Mouse (Mus musculus): Measurements from ENCODE around the gene BC004004. TPM values are rescaled to one million over a fixed set of nuclear protein-coding genes. Genes with fewer than 3 reads are reported as not detected.
"Not testable (repeated sequence)": the region's sequence is repeated elsewhere in the genome, so short reads cannot be mapped to it uniquely, and the experiment has no call there.

The BC004004 gene
- polyA plus RNA-seq, 1 experiment from 2014 or later, result 130 TPM

DNA sequence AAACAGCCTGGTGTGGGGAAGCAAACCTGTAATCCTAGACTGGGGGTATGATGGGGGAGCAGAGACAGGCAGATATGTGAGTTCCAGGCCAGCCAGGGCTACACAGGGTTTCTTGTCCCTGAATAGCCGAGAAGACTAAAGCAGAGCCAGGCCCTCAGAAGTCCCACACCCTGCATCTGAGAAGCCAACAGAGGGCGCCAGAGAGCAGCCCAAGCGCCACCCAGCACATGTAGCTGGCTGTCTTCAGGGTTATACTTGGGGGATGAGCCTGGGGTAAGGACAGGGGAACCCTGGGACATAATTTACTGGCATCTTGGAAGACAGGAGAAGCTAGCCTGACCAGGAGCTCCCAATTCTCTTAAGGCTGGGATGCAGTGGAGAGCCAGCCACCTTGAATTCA, 9.1 kb upstream of the BC004004 start:
- in situ Hi-C loops (cut with MboI; ENCODE audit: low pct_unique_long_range_greater_than_20kb), result no loop called here
- ChIA-PET CTCF (interaction anchor here (0.7 to 2.8 kb wide), 6 partner anchors 8 to 112 kb away, joined by 3 to 8 read pairs (median 3); partner anchors contain the start of genes BC004004 and Mtch1), POLR2A (no interaction called here)
- no peak for ATAC-seq
- no peak for TF ChIP-seq CTCF (IDR thresholded peaks at IDR 0.05)
- DNase-seq (ENCODE audit: low read depth, low spot score), result no peak
- H3K27me3 ChIP-seq, result no peaks in the 10 kb centered on the region

DNA sequence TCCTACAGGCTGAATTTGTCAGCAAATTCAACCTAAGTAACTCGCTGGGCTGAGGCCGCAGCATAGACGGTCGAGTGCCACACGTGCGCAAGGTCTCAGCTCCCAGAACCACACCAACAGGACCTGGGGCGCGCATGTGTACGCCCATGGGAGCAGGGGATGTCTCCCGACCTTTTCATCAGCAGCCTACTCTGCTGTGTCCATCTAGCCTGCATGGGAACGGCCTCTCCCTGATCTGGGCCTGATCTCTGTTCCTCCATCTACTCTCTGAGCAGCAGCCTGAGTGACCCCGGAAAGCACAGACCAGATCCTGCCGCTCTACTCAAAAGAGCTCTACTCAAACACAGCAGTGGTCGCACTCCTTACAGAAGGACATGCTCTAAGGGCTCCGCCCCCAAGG, 8.1 kb upstream of the BC004004 start:
- no peak for TF ChIP-seq CTCF (IDR thresholded peaks at IDR 0.05)
- ATAC-seq (no peak), DNase-seq (ENCODE audit: low read depth, low spot score) (no peak)
- H3K27me3 ChIP-seq, result no peaks in the 10 kb centered on the region
- POLR2A ChIA-PET, result no interaction called here
- CTCF ChIA-PET, result interaction anchor here (1.0 to 2.8 kb wide), 3 partner anchors 9 to 111 kb away, joined by 3 to 8 read pairs (median 5); no protein-coding TSS in a partner anchor
- in situ Hi-C loops (cut with MboI; ENCODE audit: low pct_unique_long_range_greater_than_20kb), result loop anchor here (5.0 to 10.0 kb wide), 2 partner anchors 107 to 254 kb away; no protein-coding TSS in a partner anchor

DNA sequence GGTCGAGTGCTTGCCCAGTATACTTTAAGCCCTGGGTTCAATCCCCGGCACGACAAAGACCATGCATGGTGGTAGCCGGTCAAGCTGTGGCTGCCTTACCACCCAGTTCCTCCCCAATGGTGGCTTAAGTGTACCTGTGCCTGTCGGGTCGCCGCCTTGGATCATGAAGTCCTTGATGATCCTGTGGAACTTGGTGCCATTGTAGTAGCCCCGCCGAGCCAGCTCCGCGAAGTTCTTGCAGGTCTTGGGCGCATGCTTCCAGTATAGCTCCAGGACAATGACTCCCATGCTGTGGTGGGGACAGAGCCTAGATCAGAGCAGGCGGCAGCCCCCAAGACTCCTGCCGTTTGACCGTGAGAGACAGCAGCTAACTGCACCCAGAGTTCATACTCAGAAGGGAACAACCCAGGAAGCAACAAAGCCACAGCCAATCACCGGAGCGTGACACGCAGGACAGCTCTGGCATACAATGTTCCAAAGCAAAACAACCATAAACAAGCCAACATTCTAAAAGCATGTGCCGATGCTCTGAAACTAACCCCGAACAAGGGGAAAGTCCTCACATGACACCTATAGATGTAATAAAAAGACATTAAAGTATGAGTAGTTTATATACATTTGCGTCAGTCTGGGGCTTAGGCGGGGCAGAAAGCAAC, 6.9 kb upstream of the BC004004 start:
- POLR2A ChIA-PET, result no interaction called here
- in situ Hi-C loops (cut with MboI; ENCODE audit: low pct_unique_long_range_greater_than_20kb), result loop anchor here (5.0 to 10.0 kb wide), 2 partner anchors 106 to 253 kb away; no protein-coding TSS in a partner anchor
- no peak for DNase-seq (ENCODE audit: low read depth, low spot score)
- CTCF ChIA-PET, result interaction anchor here (2.5 to 2.8 kb wide), 2 partner anchors 10 to 109 kb away, joined by 8 to 12 read pairs; no protein-coding TSS in a partner anchor
- no peak for TF ChIP-seq CTCF (IDR thresholded peaks at IDR 0.05)
- H3K27me3 ChIP-seq, result no peaks in the 10 kb centered on the region
- ATAC-seq, result no peak

DNA sequence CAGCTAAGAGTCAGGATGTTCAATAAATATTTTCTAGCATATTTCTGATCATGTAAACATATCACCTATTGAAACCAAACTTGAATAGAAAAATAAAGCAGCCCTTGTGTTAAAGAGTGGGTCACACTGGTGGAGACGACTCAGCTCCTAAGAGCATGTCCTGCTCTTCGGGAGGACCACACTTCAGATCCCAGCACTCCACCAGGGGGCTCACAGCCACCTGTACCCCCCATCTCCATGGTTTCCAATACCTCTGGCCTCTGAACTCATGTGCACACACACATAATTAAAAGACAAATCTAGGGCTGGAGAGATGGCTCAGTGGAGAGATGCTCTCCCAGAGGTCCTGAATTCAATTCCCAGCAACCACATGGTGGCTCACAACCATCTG, 6.3 kb upstream of the BC004004 start:
- ATAC-seq, result no peak
- H3K27me3 ChIP-seq, result no peaks in the 10 kb centered on the region
- POLR2A ChIA-PET, result no interaction called here
- TF ChIP-seq CTCF (IDR thresholded peaks at IDR 0.05), result peak; percentile 31
- CTCF ChIA-PET, result interaction anchor here (2.5 to 2.8 kb wide), 2 partner anchors 10 to 109 kb away, joined by 8 to 12 read pairs; no protein-coding TSS in a partner anchor
- in situ Hi-C loops (cut with MboI; ENCODE audit: low pct_unique_long_range_greater_than_20kb), result loop anchor here (5.0 to 10.0 kb wide), 2 partner anchors 105 to 253 kb away; no protein-coding TSS in a partner anchor
- no peak for DNase-seq (ENCODE audit: low read depth, low spot score)

DNA sequence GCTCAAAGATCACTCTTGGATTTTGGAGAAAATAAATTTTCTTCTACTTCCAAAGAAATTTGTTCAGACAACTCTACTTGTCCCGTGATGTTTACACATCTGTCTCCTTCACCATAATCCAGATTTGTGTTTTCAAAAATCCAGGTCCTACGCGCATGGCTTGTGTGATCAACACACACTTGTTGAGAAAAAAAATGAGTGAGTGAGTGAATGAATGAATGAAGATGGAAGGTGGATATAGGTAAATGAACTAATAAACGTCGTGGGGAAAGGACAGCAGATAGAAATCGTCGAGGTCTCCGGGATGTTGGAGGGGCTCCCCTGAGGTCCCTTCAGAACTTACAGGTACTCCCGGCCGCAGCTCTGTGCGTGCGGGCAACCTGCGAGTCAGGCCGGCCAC, 5.2 kb upstream of the BC004004 start:
- DNase-seq (ENCODE audit: low read depth, low spot score) (no peak), ATAC-seq (no peak)
- no peak for TF ChIP-seq CTCF (IDR thresholded peaks at IDR 0.05)
- ChIA-PET POLR2A (no interaction called here), CTCF (interaction anchor here (2.5 kb wide), 1 partner anchor 107 kb away, joined by 12 read pairs; no protein-coding TSS in a partner anchor)
- in situ Hi-C loops (cut with MboI; ENCODE audit: low pct_unique_long_range_greater_than_20kb), result loop anchor here (5.0 to 10.0 kb wide), 2 partner anchors 104 to 251 kb away; no protein-coding TSS in a partner anchor
- no peaks in the 10 kb centered on the region for H3K27me3 ChIP-seq

DNA sequence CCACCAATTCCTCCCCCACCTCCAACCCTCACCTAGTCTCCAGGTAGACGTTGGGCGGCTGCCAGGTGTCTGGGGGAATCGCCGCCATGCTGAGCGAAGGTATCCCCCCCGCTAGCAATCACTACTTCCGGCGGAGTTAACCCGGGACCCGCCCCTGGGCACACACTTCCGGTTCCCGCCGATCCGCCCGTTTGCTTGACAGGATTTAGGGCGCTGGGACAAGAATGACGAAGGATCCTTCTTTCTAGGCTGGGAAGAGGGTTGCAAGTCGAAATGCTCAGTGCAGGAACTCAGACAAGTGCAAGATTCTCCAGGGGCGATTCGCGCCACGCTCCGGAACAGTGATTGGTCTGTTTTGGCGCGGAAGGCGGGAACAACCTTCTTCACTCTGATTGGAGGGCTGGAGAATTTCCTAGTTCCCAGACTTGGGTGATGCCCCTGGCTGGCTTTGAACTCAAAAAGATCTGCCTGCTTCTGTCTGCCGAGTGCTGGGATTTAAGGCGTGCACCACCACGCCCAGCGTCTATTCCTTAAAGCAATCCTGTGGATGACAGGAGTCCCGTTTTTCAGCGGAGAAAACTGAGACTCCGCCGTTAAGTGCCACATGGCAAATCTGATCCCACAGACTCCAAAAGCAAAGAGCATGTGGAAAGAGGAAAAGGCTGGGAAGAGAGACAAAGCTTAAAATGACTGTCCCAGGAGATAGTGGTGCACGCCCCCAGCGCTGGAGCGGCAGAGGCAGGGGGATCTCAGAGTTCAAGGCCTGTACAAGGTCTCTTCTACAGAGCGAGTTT, 4.6 kb upstream of the BC004004 start, which contains the start of gene Ppil1:
TSS of gene Ppil1 (minus strand) at position 347 of the 794 bp plus-strand sequence.
- no peak for TF ChIP-seq CTCF (IDR thresholded peaks at IDR 0.05)
- in situ Hi-C loops (cut with MboI; ENCODE audit: low pct_unique_long_range_greater_than_20kb), result loop anchor here (5.0 to 10.0 kb wide), 2 partner anchors 103 to 251 kb away; no protein-coding TSS in a partner anchor
- CTCF ChIA-PET, result interaction anchor here (2.5 kb wide), 1 partner anchor 107 kb away, joined by 12 read pairs; no protein-coding TSS in a partner anchor
- H3K27me3 ChIP-seq, result no peaks in the 10 kb centered on the region
- peak; percentile 34 for ATAC-seq
- POLR2A ChIA-PET, result no interaction called here
- no peak for DNase-seq (ENCODE audit: low read depth, low spot score)

DNA sequence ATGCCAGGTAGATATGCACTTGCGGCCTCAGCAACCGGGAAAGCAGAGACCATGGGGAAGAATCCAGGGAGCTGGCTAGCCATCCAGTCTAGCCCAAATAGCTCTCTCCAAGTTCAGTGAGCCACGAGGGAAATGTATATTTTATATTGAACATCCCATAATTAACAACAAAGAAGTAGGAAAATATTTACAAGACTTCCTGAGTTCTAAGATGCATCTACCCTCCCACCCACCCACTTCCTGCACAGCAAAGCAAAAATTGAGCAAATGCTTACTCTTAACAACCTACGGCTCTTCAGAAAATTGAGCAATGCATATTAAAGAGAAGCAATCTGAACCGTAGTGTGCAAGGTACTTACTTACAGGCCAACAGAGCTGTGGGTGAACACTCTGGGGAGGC, 3.8 kb upstream of the BC004004 start:
- no peak for ATAC-seq
- POLR2A ChIA-PET, result no interaction called here
- DNase-seq (ENCODE audit: low read depth, low spot score), result no peak
- TF ChIP-seq CTCF (IDR thresholded peaks at IDR 0.05), result no peak
- in situ Hi-C loops (cut with MboI; ENCODE audit: low pct_unique_long_range_greater_than_20kb), result loop anchor here (5.0 to 10.0 kb wide), 2 partner anchors 103 to 250 kb away; no protein-coding TSS in a partner anchor
- H3K27me3 ChIP-seq, result no peaks in the 10 kb centered on the region
- CTCF ChIA-PET, result interaction anchor here (1.5 kb wide), 1 partner anchor 106 kb away, joined by 7 read pairs; no protein-coding TSS in a partner anchor

DNA sequence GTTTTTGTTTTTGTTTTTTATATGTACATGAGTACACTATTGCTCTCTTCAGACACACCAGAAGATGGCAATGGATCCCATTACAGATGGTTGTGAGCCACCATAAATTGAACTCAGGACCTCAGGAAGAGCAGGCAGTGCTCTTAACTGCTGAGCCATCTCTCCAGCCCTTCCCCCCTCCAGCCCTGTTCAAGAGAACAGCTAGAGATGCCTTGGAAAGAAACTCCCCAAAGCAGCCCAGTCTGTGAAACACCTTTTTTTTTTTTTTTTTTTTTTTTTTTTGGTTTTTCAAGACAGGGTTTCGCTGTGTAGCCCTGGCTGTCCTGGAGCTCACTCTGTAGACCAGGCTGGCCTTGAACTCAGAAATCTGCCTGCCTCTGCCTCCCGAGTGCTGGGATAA, 1.5 kb upstream of the BC004004 start:
- H3K27me3 ChIP-seq; POLR2A ChIA-PET; DNase-seq (ENCODE audit: low read depth, low spot score); ATAC-seq: not testable (repeated sequence)
- CTCF ChIA-PET, result interaction anchor here (1.5 to 2.5 kb wide), 4 partner anchors 15 to 104 kb away, joined by 5 to 14 read pairs (median 6); no protein-coding TSS in a partner anchor
- in situ Hi-C loops (cut with MboI; ENCODE audit: low pct_unique_long_range_greater_than_20kb), result loop anchor here (10.0 kb wide), 1 partner anchor 248 kb away; no protein-coding TSS in a partner anchor

DNA sequence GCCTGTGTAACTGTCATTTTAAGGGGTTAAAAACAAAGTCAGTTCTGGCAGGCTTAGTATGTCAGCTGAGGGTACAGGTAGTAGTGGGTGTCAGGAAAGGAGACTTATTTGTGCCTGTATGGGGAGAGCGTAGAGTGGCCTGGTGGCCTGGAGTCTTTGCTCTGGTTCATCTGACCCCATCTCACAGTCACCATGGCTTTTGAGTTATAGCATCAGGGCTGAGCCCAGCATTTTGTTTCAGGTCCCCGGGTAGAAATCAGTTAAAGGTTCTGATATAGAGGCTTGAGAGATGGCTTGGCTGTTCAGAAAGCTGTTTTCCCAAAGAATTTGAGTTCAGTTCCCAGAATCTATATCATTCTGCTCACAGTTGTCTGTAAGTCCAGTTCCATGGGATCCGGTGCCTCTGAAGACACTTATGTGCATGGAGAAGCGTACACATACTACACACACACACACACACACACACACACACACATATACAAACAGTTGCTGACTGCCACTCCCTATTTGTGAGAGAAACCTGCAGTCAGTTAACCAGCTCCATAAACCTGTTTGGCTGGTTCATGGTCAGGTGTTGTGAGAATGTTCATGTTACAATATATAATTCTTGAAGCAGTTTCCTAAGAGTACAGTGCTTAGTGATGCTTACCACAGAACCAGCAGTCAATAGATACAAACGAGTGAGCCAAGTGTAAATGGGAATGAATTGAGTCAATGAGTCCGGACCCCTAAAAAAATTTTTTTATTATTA, 482 bp upstream of the BC004004 start:
- in situ Hi-C loops (cut with MboI; ENCODE audit: low pct_unique_long_range_greater_than_20kb), result loop anchor here (10.0 kb wide), 1 partner anchor 247 kb away; no protein-coding TSS in a partner anchor
- ATAC-seq (no peak), DNase-seq (ENCODE audit: low read depth, low spot score) (no peak)
- H3K27me3 ChIP-seq, result no peaks in the 10 kb centered on the region
- TF ChIP-seq CTCF (IDR thresholded peaks at IDR 0.05), result no peak
- ChIA-PET CTCF (interaction anchor here (1.1 to 2.5 kb wide), 14 partner anchors 8 to 103 kb away, joined by 3 to 14 read pairs (median 5); partner anchors contain the start of gene Mtch1), POLR2A (interaction anchor here (1.0 kb wide), 1 partner anchor 103 kb away, joined by 3 read pairs; no protein-coding TSS in a partner anchor)
